Mouse (Mus musculus) hindbrain, embryonic 16.5 days (tissue): ENCODE measurements around the gene Hist2h2ab. TPM values are rescaled to one million over a fixed set of nuclear protein-coding genes. Genes with fewer than 3 reads are reported as not detected.

Experiments
- ATAC-seq: fragments of 200-750 bp; cut with Nextera tagmentation; 2 replicates; pipeline ENCODE4 v1.8.0; 2017; ENCODE audit warnings: moderate TSS enrichment, moderate library complexity
- H3K27ac ChIP-seq: fragments of 300-500 bp; sonication (generic); 2 replicates; pipeline ENCODE4 v1.5.1; 2014; ENCODE audit warnings: low read depth, mild to moderate bottlenecking, control low read depth, low read length, moderate library complexity
- H3K27me3 ChIP-seq: fragments of 300-500 bp; sonication (generic); replicated peaks from 2 replicates; pipeline ENCODE4 v1.6.1; 2014; ENCODE audit warnings: low read length; ENCODE audit not compliant: control insufficient read depth, insufficient read depth
- H3K36me3 ChIP-seq: fragments of 300-500 bp; sonication (generic); 2 replicates; pipeline ENCODE4 v1.6.1; 2014; ENCODE audit warnings: mild to moderate bottlenecking, low read length, moderate library complexity, mixed read lengths; ENCODE audit not compliant: control insufficient read depth, insufficient read depth
- H3K4me1 ChIP-seq: fragments of 300-500 bp; sonication (generic); 2 replicates; pipeline ENCODE4 v1.6.1; 2014; ENCODE audit warnings: low read depth, low read length; ENCODE audit not compliant: control insufficient read depth, insufficient read depth
- H3K4me2 ChIP-seq: fragments of 300-500 bp; sonication (generic); 2 replicates; pipeline ENCODE4 v1.6.1; 2014; ENCODE audit warnings: mild to moderate bottlenecking, low read length, control low read depth, moderate library complexity
- H3K4me3 ChIP-seq: fragments of 300-500 bp; sonication (generic); 2 replicates; pipeline ENCODE4 v1.5.1; 2014; ENCODE audit warnings: mild to moderate bottlenecking, low read length, control low read depth, moderate library complexity
- H3K9ac ChIP-seq: fragments of 300-500 bp; sonication (generic); 2 replicates; pipeline ENCODE4 v1.6.1; 2014; ENCODE audit warnings: low read depth, mild to moderate bottlenecking, control low read depth, low read length, moderate library complexity
- H3K9me3 ChIP-seq: fragments of 300-500 bp; sonication (generic); 2 replicates; pipeline ENCODE4 v1.6.1; 2014; ENCODE audit warnings: mild to moderate bottlenecking, low read length, moderate library complexity; ENCODE audit not compliant: control insufficient read depth
- WGBS: fragments of 180-500 bp; shearing (Covaris S2); extraction: QIAGEN DNeasy Blood & Tissue Kit; methylation state at CpG from one replicate; pipeline ENCODE4 v1.1.7; 2014; 5-methylcytosine and 5-hydroxymethylcytosine counted together
- polyA plus RNA-seq: library from polyadenylated mRNA; unstranded; fragments of >200 nt; fragmentation: Nextera tagmentation; extraction: Ambion mirVana; gene quantifications from 2 replicates; pipeline ENCODE4 v1.2.1, GENCODE M21; 2015

Gene Hist2h2ab
- polyA plus RNA-seq, 1 experiment from 2014 or later: not detected

- WGBS: 55% methylated on average over 6 of the region's 6 CpGs
- Histone ChIP-seq H3K4me3 (no peak overlapping the region; the same call in 1 of the 2 replicates), H3K36me3 (no peaks in the 10 kb centered on the region), H3K9me3 (no peaks in the 10 kb centered on the region), H3K9ac (no peak overlapping the region), H3K27me3 (no peaks in the 10 kb centered on the region), H3K27ac (no peak overlapping the region), H3K4me1 (peaks cover 11% of the 10 kb centered on the region), H3K4me2 (peak overlapping the region; percentile 49)
- no peak for ATAC-seq
These were observed 28.7 kb downstream of the Hist2h2ab start for GRCm38 (mm10) chr3:96248141-96249033.

- Histone ChIP-seq H3K4me2 (no peak overlapping the region), H3K4me1 (peaks cover 11% of the 10 kb centered on the region), H3K36me3 (no peaks in the 10 kb centered on the region), H3K27me3 (no peaks in the 10 kb centered on the region), H3K4me3 (no peak overlapping the region), H3K9ac (no peak overlapping the region), H3K9me3 (no peaks in the 10 kb centered on the region), H3K27ac (no peak overlapping the region)
- ATAC-seq: no peak
- 66% methylated on average over 4 of the region's 4 CpGs for WGBS
These were observed 29.3 kb downstream of the Hist2h2ab start for GRCm38 (mm10) chr3:96249034-96249345.

- 83% methylated on average over 3 of the region's 3 CpGs for WGBS
- no peaks in the 10 kb centered on the region for H3K9me3 ChIP-seq
- H3K27ac ChIP-seq: no peak overlapping the region
- H3K9ac ChIP-seq: no peak overlapping the region
- no peaks in the 10 kb centered on the region for H3K36me3 ChIP-seq
- peaks cover 4% of the 10 kb centered on the region for H3K4me1 ChIP-seq
- no peak overlapping the region for H3K4me3 ChIP-seq
- no peak for ATAC-seq
- H3K27me3 ChIP-seq: no peaks in the 10 kb centered on the region
- no peak overlapping the region for H3K4me2 ChIP-seq
These were observed 31.2 kb downstream of the Hist2h2ab start for GRCm38 (mm10) chr3:96250890-96251289.

DNA sequence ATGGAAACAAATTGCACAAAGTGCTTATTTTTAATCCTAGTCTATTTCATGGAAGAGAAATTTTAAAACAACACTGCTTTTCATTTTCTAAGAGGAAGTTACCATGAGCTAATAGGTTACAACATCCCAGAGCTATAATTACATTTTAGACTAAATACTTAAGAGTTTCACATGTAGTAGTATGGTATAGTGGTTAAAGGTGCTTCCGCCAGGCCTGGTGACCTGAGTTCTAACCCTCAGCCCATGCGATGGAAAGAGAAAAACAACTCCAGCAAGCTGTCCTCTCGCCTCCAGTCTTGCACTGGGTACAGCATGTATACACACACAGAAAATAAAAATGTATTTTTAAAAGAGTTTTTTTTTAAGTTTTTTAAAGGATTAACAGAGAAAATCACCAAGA lies 32.1 kb downstream of the Hist2h2ab start:
- Histone ChIP-seq H3K4me1 (peaks cover 4% of the 10 kb centered on the region), H3K36me3 (no peaks in the 10 kb centered on the region), H3K9me3 (no peaks in the 10 kb centered on the region), H3K9ac (no peak overlapping the region), H3K4me2 (no peak overlapping the region), H3K4me3 (no peak overlapping the region), H3K27ac (no peak overlapping the region), H3K27me3 (no peaks in the 10 kb centered on the region)
- ATAC-seq: no peak
- WGBS: 94% methylated on average over 3 of the region's 3 CpGs

GRCm38 (mm10) chr3:96254683-96255355 lies 35.2 kb downstream of the Hist2h2ab start:
- no peaks in the 10 kb centered on the region for H3K4me1 ChIP-seq
- H3K4me2 ChIP-seq: no peak overlapping the region
- WGBS: 65% methylated on average over 10 of the region's 10 CpGs
- H3K27me3 ChIP-seq: no peaks in the 10 kb centered on the region
- H3K36me3 ChIP-seq: no peaks in the 10 kb centered on the region
- no peaks in the 10 kb centered on the region for H3K9me3 ChIP-seq
- H3K4me3 ChIP-seq: no peak overlapping the region
- H3K27ac ChIP-seq: no peak overlapping the region
- peak; percentile 63 for ATAC-seq
- no peak overlapping the region for H3K9ac ChIP-seq

DNA sequence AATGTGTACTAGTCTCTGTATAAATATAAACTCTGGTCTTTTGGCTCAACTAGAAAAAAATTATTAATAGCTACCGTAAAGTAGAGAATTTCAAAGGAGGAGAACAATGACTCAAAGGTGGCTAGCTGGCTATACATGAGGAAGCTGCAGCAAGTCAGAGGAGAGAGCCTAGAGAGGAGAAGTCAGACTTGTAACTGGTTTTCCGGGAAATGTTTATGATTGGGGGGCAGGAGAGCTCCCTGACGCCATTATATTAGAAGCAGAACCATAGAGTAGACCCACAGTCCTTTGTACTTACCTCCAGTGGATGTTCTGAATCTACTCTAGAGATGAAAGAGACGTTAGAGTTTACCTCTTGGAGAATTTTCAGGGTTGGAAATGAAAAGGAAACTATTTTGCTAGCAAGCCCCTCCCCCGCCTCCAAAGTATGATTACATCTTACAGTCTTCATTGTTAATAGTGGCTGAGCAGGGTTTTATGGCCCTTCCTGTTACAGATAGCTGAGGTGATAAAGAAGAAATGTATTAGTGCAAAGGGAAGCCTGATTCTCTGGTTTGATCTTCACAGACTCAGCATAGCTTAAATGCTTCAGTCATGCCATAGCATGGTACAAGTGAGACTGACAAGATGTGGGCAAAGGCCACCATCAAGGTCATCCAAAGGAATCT lies 36.4 kb downstream of the Hist2h2ab start:
- Histone ChIP-seq H3K4me2 (no peak overlapping the region), H3K4me3 (no peak overlapping the region), H3K27me3 (no peaks in the 10 kb centered on the region), H3K36me3 (no peaks in the 10 kb centered on the region), H3K9me3 (no peaks in the 10 kb centered on the region), H3K27ac (no peak overlapping the region), H3K4me1 (no peaks in the 10 kb centered on the region), H3K9ac (no peak overlapping the region)
- WGBS: 85% methylated on average over 5 of the region's 5 CpGs
- no peak for ATAC-seq

DNA sequence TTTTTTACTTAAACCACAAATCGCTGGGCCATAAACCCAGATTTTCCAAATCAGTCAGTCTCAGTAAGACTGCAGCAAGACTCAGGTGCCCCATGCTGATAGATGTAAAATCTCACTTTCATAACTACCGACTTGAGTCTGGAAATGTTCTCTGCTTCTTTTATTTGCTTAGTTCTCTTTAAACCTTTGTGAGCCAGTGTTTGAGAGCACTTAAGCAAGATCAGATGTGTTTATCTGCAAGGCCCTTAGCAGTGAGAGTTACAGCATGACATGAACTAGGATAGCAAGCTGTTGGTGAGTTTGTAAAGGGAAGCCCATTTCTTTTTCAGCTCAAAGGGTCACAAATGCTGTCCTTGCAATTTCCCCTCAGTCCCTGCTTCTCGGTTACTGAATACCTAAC lies 37.5 kb downstream of the Hist2h2ab start:
- Histone ChIP-seq H3K4me3 (no peak overlapping the region), H3K27ac (no peak overlapping the region), H3K36me3 (no peaks in the 10 kb centered on the region), H3K9ac (no peak overlapping the region), H3K4me2 (no peak overlapping the region), H3K27me3 (no peaks in the 10 kb centered on the region), H3K9me3 (no peaks in the 10 kb centered on the region), H3K4me1 (peaks cover 7% of the 10 kb centered on the region)
- ATAC-seq: no peak
- 84% methylated on average over 3 of the region's 3 CpGs for WGBS

DNA sequence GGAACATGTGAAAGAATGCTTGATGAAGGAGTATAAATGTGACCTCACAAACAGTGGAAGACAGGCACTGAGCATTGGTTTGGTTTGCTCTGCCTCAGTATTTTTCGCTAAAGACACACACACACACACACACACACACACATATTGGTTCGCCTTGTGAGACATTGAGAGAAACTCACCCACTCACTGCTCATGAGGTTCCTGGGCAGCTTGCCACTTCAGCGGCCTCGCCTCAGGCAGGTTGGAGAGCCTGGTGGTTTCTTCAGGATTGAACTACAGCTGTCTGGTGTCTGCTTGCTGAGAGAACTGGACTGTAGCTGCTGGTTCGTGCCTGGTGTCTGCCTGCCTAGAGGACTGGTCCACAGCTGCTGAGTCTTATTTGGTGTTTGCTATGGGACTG lies 40.6 kb downstream of the Hist2h2ab start:
- H3K4me1 ChIP-seq: peaks cover 16% of the 10 kb centered on the region
- ATAC-seq: no peak
- no peak overlapping the region for H3K4me3 ChIP-seq
- H3K9me3 ChIP-seq: no peaks in the 10 kb centered on the region
- no peak overlapping the region for H3K4me2 ChIP-seq
- H3K27ac ChIP-seq: no peak overlapping the region
- no peak overlapping the region for H3K9ac ChIP-seq
- no peaks in the 10 kb centered on the region for H3K36me3 ChIP-seq
- no peaks in the 10 kb centered on the region for H3K27me3 ChIP-seq
- WGBS: 91% methylated on average over 5 of the region's 5 CpGs

- peak overlapping the region; percentile 97 for H3K27ac ChIP-seq
- H3K4me1 ChIP-seq: peaks cover 16% of the 10 kb centered on the region
- H3K9ac ChIP-seq: peak overlapping the region; percentile 83
- no peak for ATAC-seq
- H3K4me3 ChIP-seq: peak overlapping the region; percentile 65
- no peaks in the 10 kb centered on the region for H3K27me3 ChIP-seq
- no peaks in the 10 kb centered on the region for H3K9me3 ChIP-seq
- WGBS: 47% methylated on average over 3 of the region's 3 CpGs
- H3K36me3 ChIP-seq: no peaks in the 10 kb centered on the region
- peak overlapping the region; percentile 84 for H3K4me2 ChIP-seq
These were observed 42.0 kb downstream of the Hist2h2ab start for GRCm38 (mm10) chr3:96261623-96262022.
